Mouse (Mus musculus) testis, adult 10 weeks (tissue): ENCODE results near the gene Olfr1418. TPM values are rescaled to one million over a fixed set of nuclear protein-coding genes. Genes with fewer than 3 reads are reported as not detected.

Experiments used
- polyA plus RNA-seq: library from polyadenylated mRNA; stranded (reverse); fragments of 350-450 nt; fragmentation: Illumina TruSeq; extraction: RNeasy Lipid Tissue Mini Kit (QIAGEN cat#74804); gene quantifications from one replicate; pipeline ENCODE4 v1.2.3, GENCODE M21; 2014; ENCODE audit warnings: low read depth, low replicate concordance

Gene Olfr1418
- not detected for polyA plus RNA-seq

GRCm38 (mm10) chr19:11860966-11861365, at the start of gene Olfr1418:
TSS of gene Olfr1418 (minus strand) at chr19:11861066.

GRCm38 (mm10) chr19:11886265-11886664, 25.4 kb upstream of the Olfr1418 start, which contains the start of gene Olfr1420:
TSS of gene Olfr1420 (plus strand) at chr19:11886565.

DNA sequence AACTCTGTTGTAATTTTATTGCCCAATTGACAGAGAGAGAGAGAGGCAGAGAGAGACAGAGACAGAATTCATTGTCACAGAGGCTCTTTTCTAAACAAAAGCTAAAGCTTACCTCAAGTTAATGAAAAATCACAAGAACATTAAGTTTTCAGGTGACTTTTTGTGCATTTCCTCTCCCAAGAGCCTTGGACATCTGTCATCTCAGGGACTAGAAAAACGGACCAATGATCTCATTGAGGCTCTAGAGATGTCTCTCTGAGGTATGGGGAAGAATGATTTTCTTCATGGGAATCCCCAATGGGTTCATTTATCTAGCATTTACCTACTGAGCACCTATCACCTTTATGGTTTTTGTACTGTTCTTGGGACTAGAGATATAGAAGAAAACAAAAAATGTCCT, 14.1 kb upstream of the Olfr1418 start, which contains the start of gene Olfr1419:
Olfr1419 (minus strand) TSS at position 101 of the 400 bp plus-strand sequence.

GRCm38 (mm10) chr19:11839119-11839518, 21.7 kb downstream of the Olfr1418 start, which contains the start of gene Olfr1417:
TSS of gene Olfr1417 (minus strand) at chr19:11839219.

DNA sequence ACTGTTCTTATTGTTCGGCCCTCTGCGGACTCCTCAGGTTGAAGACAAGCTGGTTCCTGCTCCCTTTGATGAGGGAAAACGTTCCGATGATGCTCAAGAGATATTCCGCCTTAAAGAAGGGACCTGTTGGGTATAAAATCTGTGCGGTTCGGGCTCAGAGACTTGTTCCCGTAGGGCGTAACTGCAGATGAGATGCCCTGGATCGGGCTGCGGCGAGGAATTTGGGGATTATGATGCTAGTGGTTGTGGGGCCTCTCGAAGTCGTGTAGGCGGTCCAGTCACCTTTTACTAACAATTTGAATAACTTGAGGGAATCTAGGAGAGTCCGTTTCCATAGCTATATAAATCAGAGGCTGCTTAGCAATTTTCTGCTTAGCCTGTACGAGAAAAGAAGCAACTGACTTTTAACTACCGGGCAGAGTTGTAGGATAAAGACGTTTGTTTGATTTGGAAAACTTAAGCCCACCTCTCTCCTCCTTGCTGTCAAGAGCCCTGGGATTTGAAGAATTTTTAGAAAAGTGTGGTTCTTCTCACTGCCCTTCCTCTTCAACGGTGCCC, 41.6 kb downstream of the Olfr1418 start, which contains the start of gene Stx3:
Stx3 (minus strand) TSS at position 261 of the 558 bp plus-strand sequence.

Other genes starting within 250 kb of the Olfr1418 start
- gene Ms4a2, start 237.3 kb downstream of the Olfr1418 start, polyA plus RNA-seq = not detected
- not detected for gene Ms4a3, start 220.2 kb downstream of the Olfr1418 start, polyA plus RNA-seq
- gene Oosp2, start 200.5 kb downstream of the Olfr1418 start, polyA plus RNA-seq = not detected
- not detected for gene Oosp1, start 169.9 kb downstream of the Olfr1418 start, polyA plus RNA-seq
- gene Oosp3, start 164.0 kb downstream of the Olfr1418 start, polyA plus RNA-seq = not detected
- 0.62 TPM for gene Gif, start 113.5 kb downstream of the Olfr1418 start, polyA plus RNA-seq
- gene Mrpl16, start 90.7 kb downstream of the Olfr1418 start, polyA plus RNA-seq = 31.1 TPM
- 1.3 TPM for gene Stx3, start 41.7 kb downstream of the Olfr1418 start, polyA plus RNA-seq
- not detected for gene Olfr1417, start 21.8 kb downstream of the Olfr1418 start, polyA plus RNA-seq
- not detected for gene Olfr1419, start 14.0 kb upstream of the Olfr1418 start, polyA plus RNA-seq
- gene Olfr1420, start 25.5 kb upstream of the Olfr1418 start, polyA plus RNA-seq = not detected
- gene Patl1, start 51.3 kb upstream of the Olfr1418 start, polyA plus RNA-seq = 13.0 TPM
- gene Osbp, start 104.9 kb upstream of the Olfr1418 start, polyA plus RNA-seq = 30.9 TPM
- not detected for gene Olfr1423, start 180.3 kb upstream of the Olfr1418 start, polyA plus RNA-seq
- 0.11 TPM for gene Olfr1424, start 201.6 kb upstream of the Olfr1418 start, polyA plus RNA-seq
- gene Olfr1425, start 216.7 kb upstream of the Olfr1418 start, polyA plus RNA-seq = not detected
- gene Olfr1426, start 230.9 kb upstream of the Olfr1418 start, polyA plus RNA-seq = not detected
- gene Olfr1427, start 242.3 kb upstream of the Olfr1418 start, polyA plus RNA-seq = not detected